Mouse (Mus musculus): Measurements from ENCODE around the gene Gm14403.
"Not testable (repeated sequence)": the region's sequence is repeated elsewhere in the genome, so short reads cannot be mapped to it uniquely, and the experiment has no call there.

The Gm14403 gene

GRCm38 (mm10) chr2:177498067-177498466 is at the start of gene Gm14403:
TSS of gene Gm14403 (plus strand) at chr2:177498215.
- peak; percentile 61 for DNase-seq

GRCm38 (mm10) chr2:177464676-177465075 is 33.3 kb upstream of the Gm14403 start, which contains the start of gene Zfp970:
TSS of gene Zfp970 (plus strand) at chr2:177464733.
- DNase-seq: peak; percentile 21

- not testable (repeated sequence) for DNase-seq
These were observed 29.8 kb upstream of the Gm14403 start for GRCm38 (mm10) chr2:177468222-177468621.

- DNase-seq: not testable (repeated sequence)
These were observed 25.8 kb upstream of the Gm14403 start for GRCm38 (mm10) chr2:177472261-177472660.

GRCm38 (mm10) chr2:177481971-177482370 is 16.0 kb upstream of the Gm14403 start:
- DNase-seq: not testable (repeated sequence)

- not testable (repeated sequence) for DNase-seq
These were observed 14.6 kb upstream of the Gm14403 start for GRCm38 (mm10) chr2:177483238-177483948.

- DNase-seq: not testable (repeated sequence)
These were observed 1.2 kb downstream of the Gm14403 start for GRCm38 (mm10) chr2:177499182-177499581.

GRCm38 (mm10) chr2:177505211-177505719 is 7.2 kb downstream of the Gm14403 start:
- not testable (repeated sequence) for DNase-seq

GRCm38 (mm10) chr2:177511381-177511780 is 13.4 kb downstream of the Gm14403 start:
- DNase-seq: not testable (repeated sequence)

GRCm38 (mm10) chr2:177511972-177512371 is 14.0 kb downstream of the Gm14403 start:
- not testable (repeated sequence) for DNase-seq

GRCm38 (mm10) chr2:177513991-177514479 is 16.0 kb downstream of the Gm14403 start:
- not testable (repeated sequence) for DNase-seq

- DNase-seq: not testable (repeated sequence)
These were observed 19.7 kb downstream of the Gm14403 start for GRCm38 (mm10) chr2:177517746-177518145.

- DNase-seq: not testable (repeated sequence)
These were observed 20.3 kb downstream of the Gm14403 start for GRCm38 (mm10) chr2:177518354-177518753.

- DNase-seq: not testable (repeated sequence)
These were observed 20.9 kb downstream of the Gm14403 start for GRCm38 (mm10) chr2:177518960-177519359.

- no peak for DNase-seq
These were observed 22.0 kb downstream of the Gm14403 start for GRCm38 (mm10) chr2:177520035-177520434.

GRCm38 (mm10) chr2:177523061-177523460 is 25.0 kb downstream of the Gm14403 start:
- DNase-seq: no peak

- not testable (repeated sequence) for DNase-seq
These were observed 25.7 kb downstream of the Gm14403 start for GRCm38 (mm10) chr2:177523674-177524073.

GRCm38 (mm10) chr2:177524171-177524570 is 26.2 kb downstream of the Gm14403 start:
- DNase-seq: not testable (repeated sequence)

- DNase-seq: no peak
These were observed 37.9 kb downstream of the Gm14403 start for GRCm38 (mm10) chr2:177535876-177536275.

- DNase-seq: not testable (repeated sequence)
These were observed 39.1 kb downstream of the Gm14403 start for GRCm38 (mm10) chr2:177537141-177537540.

- not testable (repeated sequence) for DNase-seq
These were observed 39.7 kb downstream of the Gm14403 start for GRCm38 (mm10) chr2:177537717-177538116.

GRCm38 (mm10) chr2:177555261-177555660 is 57.2 kb downstream of the Gm14403 start:
- DNase-seq: not testable (repeated sequence)
